Mouse (Mus musculus): ENCODE measurements around the gene Med11. TPM values are rescaled to one million over a fixed set of nuclear protein-coding genes. Genes with fewer than 3 reads are reported as not detected.

Gene Med11
- polyA plus RNA-seq (2012), result 13.3 and 29.5 TPM in 2 replicates

GRCm38 (mm10) chr11:70451797-70452498 is at the start of gene Med11:
Gene Med11, plus strand, starts transcription at chr11:70451919.
- no peak for TF ChIP-seq GATA1 (IDR thresholded peaks at IDR 0.05; ENCODE audit: low read length)

DNA sequence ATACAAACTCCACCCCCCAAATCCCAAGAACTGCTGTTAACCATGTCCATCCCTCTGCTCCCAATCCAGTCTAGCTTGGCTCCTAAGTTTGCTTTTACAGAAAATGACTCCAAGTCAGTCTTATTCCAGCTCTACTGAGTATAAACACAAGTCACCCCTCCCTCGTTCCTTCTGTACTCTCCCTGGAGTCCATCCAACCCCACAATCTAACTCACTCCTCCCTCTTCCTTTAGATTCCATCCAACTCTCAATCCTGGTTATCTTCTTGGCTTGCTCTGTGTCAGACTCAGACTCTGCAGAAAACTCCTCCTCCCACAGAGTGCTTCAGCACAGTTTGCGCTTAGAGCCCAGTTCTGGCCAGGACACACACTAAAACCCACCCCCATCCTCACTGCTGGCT is 48.1 kb upstream of the Med11 start:
- no peak for TF ChIP-seq GATA1 (IDR thresholded peaks at IDR 0.05; ENCODE audit: low read length)

DNA sequence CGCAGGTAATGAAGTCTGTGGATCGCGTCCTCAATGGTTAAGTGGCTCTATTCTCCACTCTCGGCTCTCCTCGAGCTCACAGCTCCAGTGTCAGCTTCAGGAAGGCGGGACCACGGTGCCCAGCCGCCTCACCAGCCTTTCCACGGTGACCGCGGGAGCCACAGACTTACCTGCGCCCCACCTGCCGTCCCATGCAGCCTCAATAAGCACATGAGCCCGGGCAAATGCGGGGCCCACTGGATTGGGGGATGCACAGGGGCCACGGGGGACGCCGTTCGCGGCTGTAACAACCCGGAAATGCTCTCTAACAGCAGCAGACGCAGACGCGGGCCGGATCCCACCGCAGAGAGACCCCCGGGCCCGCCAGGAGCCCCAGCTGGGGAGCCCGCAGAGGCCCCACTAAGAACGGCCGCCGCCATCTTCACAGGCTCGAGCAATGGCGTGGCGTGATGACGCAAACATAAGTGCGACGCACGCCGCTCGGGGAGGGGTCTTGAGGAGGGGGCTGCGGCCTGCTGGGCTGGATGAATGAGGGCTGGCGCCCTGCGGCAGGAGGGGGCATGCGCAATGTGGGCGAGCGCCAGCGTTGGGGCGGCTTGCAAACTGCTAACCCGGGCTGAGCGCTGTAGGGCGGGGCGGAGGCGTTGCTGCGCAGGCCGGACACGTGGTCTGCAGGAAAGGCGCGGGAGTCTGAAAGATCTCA is 42.0 kb upstream of the Med11 start, which contains the start of gene Pelp1:
Pelp1 (minus strand) TSS at position 438 of the 703 bp plus-strand sequence.
- TF ChIP-seq GATA1 (IDR thresholded peaks at IDR 0.05; ENCODE audit: low read length), result no peak

DNA sequence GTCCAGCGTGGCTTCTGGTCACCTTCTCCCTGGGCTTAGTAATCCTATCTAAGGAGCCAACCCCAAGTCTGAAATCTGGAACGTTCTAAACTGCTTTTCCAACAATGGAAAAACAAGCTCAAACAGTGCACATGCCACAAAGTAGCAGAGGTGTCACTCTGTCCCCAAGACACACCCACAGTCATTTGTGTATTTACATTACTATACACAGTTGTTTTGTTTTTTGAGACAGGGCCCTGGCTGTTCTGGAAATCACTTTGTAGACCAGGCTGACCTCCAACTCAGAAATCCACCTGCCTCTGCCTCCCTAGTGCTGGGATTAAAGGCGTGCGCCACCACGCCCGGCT is 41.4 kb upstream of the Med11 start:
- TF ChIP-seq GATA1 (IDR thresholded peaks at IDR 0.05; ENCODE audit: low read length), result no peak

GRCm38 (mm10) chr11:70412591-70412990 is 39.1 kb upstream of the Med11 start:
- TF ChIP-seq GATA1 (IDR thresholded peaks at IDR 0.05; ENCODE audit: low read length), result no peak

- no peak for TF ChIP-seq GATA1 (IDR thresholded peaks at IDR 0.05; ENCODE audit: low read length)
Observed at GRCm38 (mm10) chr11:70413961-70414360, 37.8 kb upstream of the Med11 start.

- TF ChIP-seq GATA1 (IDR thresholded peaks at IDR 0.05; ENCODE audit: low read length), result no peak
Observed at GRCm38 (mm10) chr11:70418199-70418598, 33.5 kb upstream of the Med11 start.

GRCm38 (mm10) chr11:70419486-70419885 is 32.2 kb upstream of the Med11 start:
- TF ChIP-seq GATA1 (IDR thresholded peaks at IDR 0.05; ENCODE audit: low read length), result no peak

GRCm38 (mm10) chr11:70431574-70431973 is 20.1 kb upstream of the Med11 start:
- TF ChIP-seq GATA1 (IDR thresholded peaks at IDR 0.05; ENCODE audit: low read length), result no peak

DNA sequence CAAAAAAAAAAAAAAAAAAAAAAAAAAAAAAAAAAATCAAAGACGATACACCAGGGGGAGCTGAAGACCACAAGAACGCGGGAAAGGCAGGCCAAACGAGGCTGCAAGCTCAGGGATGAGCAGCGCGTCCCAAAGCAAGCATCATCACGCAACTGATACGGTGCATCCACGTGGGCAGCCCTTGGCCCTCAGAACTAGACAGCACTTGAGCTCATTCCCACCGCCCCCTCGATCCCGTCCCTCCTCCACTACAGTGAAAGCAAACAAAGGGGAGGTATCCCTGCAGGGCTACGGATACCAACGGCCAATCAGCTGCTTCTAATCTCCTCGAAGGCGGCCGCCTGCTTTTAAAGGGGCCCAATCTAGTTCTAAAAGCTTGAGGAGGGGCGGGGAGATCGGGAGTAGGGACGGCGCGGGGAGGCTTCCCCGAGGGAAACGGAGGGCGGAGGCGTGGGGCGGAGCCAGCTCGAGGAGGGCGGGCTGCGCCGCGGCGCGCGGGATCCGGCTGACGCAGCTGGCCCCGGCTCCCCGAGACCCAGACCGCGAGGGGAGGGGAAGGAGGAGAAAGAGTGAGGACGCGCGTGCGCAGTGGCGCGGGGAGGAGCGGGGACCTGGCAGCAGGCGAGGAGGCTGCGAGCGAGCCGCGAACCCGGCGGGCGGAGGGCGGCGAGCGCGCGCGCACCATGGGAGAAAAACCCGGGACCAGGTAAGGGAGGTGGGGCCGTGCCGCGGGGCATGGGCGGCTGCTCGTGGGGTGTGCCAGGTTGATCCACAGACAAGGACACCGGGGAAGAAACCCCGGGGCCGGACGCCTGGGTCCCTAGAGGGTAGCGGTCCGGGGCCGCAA is 19.4 kb upstream of the Med11 start, which contains the start of gene Arrb2:
Arrb2 (plus strand) TSS at position 588 of the 847 bp plus-strand sequence.
- no peak for TF ChIP-seq GATA1 (IDR thresholded peaks at IDR 0.05; ENCODE audit: low read length)

- TF ChIP-seq GATA1 (IDR thresholded peaks at IDR 0.05; ENCODE audit: low read length), result no peak
Observed at GRCm38 (mm10) chr11:70432895-70433568, 18.7 kb upstream of the Med11 start.

DNA sequence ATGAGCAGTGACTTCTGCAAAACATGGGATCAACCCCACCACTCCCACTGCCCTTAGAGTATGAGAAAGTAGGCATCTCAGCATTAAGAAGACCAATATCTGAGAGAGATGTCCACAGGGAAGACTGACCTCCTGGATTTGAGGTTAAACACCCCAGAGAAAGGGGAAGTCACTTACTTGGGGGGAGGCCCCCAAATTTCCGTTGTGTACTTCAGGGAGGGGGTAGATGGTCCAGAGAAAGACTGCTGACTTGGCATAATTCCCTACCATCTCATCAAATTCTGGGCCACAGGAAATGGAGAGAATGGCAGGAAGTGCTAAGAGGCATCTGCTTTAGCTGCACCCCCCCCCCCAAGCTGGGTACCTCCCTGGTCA is 18.2 kb upstream of the Med11 start:
- TF ChIP-seq GATA1 (IDR thresholded peaks at IDR 0.05; ENCODE audit: low read length), result no peak

GRCm38 (mm10) chr11:70433951-70434350 is 17.8 kb upstream of the Med11 start:
- TF ChIP-seq GATA1 (IDR thresholded peaks at IDR 0.05; ENCODE audit: low read length), result no peak

DNA sequence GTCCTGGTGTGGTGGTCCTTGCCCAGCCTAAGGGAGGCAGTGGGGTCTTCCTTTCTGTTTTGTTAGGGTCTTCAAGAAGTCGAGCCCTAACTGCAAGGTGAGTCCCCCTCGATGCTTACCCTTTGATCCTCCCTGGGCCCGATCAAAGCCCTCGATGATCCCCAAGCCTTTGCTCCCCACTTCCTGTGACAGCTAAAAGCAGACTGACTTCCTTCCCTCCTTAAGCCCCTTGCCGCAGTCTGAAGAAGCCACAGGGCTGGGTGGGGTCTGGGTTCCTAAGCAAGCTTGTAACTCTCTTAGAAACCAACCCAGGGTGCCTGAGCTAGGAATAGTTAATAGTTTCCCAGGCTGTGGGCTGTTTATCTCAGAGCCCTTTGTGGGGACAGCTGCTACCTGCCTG is 16.2 kb upstream of the Med11 start:
- no peak for TF ChIP-seq GATA1 (IDR thresholded peaks at IDR 0.05; ENCODE audit: low read length)

- no peak for TF ChIP-seq GATA1 (IDR thresholded peaks at IDR 0.05; ENCODE audit: low read length)
Observed at GRCm38 (mm10) chr11:70437426-70437825, 14.3 kb upstream of the Med11 start.

Measured in G1E-ER4 (cell line).